Mouse (Mus musculus): Measurements from ENCODE around the gene Pik3cb.

Gene Pik3cb

DNA sequence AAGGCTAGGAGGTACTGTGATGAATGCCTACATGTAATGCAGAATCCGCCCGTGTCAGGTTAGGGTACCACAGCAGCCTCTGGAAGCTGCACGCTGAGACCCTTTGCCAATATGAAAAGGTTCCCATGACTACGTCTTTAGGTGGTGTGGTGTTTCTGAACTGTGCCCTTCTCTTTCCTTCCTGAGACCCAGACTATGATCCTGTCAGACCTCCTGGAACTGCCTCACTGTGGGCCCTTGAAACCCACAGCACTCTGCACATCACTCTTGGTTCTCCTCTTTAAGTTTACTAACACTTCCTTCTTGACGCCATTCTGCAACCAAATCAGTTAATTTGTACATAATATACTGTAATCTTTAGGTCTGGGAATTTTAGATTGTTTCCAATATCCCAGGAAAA is 58.7 kb downstream of the Pik3cb start:
- DNase-seq (ENCODE audit: low spot score): no peak

DNA sequence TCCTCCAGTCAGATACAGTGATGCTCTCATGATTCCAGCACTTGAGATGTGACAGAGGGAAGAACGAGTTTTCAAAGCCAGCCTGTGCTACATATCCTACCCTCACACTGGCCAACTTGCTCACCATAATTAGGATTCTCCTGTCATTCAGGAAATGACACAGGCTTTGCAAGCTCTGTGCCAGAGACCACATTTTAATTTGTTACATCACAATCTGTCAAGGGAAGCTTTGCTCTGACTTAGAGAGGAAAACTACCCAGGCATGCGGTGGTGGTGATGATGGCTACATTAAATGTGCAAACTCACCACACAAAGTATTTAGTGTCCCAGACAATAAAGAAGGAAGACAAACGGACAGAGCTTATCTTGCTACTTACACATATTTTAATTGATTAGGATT is 59.1 kb downstream of the Pik3cb start:
- DNase-seq (ENCODE audit: low spot score): no peak

DNA sequence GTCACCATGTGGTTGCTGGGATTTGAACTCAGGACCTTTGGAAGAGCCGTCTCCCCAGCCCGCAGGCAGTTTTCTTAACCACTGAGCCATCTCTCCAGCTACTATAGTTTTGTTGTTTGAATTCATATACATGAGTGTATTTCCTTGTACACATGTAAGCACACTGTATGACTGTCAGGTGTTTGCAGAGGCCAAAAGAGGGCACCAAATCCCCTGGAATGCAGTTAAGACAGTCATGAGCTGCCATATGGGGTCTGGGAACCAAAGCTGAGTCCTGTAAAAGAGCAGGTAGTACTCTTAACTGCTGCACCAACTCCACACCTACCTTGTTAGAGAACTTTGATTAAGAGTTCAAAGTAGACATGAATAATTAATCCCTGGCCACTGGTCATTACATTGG is 59.8 kb downstream of the Pik3cb start:
- DNase-seq (ENCODE audit: low spot score): no peak

DNA sequence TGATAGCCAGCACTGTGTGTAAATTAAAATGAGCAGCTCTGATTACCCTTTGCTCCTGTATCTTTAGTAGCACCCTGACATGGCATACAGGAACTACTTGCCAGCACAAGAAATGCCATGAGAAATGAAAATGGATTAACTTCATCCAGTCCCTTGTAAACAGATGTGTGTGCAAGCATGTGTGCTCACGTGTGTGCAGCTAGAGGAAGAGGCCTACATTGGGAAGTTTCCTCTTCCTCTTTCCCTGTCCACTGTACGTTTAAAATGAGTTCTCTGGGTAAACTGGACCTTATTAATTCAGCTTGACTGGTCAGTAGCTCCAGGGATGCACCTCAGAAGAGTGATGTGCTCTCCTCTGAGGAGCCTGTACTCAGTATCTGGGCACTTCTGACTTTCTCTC is 66.0 kb downstream of the Pik3cb start:
- DNase-seq (ENCODE audit: low spot score): no peak

DNA sequence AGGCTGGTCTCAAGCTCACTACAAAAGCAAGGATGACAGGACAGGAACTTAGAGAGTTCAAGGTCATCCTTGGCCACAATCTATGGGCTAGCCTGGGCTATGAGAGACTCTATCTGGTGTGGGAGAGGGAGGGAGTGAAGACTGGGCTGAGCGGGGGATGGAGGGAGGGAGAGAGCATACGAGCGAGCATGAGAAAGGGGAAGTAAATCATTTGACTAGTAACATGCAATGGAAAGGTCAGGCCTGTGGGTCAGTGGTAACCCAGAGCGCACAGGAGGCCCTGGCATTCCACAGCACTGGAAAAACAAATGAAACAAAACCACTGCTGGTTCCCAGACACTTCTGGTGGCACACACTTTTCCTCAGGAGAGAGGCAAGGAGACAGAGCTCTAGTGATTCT is 67.9 kb downstream of the Pik3cb start:
- no peak for DNase-seq (ENCODE audit: low spot score)

DNA sequence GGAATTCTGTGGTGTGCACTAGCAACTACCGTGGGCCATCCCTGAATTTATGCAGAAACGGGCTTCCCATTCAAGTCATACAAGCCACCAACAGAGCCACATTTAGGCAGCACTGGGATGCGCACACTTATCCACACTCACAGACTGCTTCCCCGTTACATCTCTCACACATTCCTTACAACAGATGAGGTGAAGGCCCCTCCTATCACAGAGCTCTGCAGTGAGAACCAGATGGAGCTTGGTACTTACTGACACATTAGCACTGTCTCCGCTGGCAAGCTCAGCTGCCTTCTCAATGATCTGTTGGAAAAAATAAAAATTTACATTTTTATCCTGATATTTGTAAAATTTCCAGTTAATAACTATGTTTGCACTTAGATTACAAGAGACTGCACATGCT is 75.1 kb downstream of the Pik3cb start:
- no peak for DNase-seq (ENCODE audit: low spot score)

DNA sequence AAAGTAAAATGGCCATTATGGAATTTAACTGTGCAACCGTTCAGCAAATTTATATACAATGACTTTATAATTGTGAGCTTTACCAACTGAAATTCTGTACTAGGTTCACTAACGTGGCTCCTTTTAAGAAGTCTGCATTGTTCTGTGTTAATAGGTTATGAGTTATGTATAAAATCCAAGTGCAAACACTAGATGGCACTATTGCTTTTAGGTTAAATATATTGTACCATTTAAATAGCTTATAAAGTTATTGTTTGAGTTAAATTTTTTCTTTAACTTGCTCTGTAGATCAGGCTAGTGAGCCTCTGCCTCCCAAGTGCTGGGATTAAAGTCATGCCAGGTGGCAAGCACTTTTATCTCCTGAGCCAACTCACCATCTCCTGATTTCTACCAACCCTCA is 76.2 kb downstream of the Pik3cb start:
- peak; percentile 71 for DNase-seq (ENCODE audit: low spot score)

DNA sequence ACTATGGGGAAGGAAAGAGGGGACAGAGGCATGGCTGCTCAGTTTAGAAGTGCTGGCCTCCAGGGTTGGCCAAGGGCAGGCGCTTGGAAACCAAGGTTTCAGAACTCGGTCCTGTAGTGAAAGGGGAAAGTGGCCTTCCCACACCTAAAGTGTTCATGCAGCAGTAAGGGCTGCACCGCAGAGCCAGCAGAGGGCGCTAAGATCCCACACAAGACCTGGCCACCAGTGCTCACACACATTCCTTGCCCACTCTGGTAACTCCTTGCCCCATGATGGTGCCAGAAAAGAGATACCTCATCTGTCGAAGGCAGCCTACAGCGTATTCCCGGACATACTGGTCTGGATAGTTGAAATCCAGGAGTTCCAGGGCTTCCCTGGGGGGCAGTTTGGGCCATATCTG is 77.9 kb downstream of the Pik3cb start:
- peak; percentile 63 for DNase-seq (ENCODE audit: low spot score)

DNA sequence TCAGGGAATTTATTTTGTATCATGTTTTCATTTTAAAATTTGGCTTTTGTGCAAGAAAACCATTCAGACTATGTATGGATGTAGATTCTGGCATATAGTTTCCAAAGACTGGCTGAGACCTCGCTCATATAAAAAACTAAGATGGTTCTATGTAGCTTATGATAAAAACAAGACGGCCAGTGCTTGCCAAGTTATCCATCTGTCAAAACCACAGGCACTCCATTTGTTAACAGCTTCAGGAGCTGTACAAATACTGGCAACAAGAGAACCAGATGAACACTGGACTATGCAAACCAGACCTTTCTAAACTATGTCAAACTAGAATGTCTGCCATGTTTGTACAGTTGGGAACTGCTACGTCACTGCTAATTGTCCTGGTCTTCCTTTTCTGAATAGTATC is 82.7 kb downstream of the Pik3cb start:
- no peak for DNase-seq (ENCODE audit: low spot score)

DNA sequence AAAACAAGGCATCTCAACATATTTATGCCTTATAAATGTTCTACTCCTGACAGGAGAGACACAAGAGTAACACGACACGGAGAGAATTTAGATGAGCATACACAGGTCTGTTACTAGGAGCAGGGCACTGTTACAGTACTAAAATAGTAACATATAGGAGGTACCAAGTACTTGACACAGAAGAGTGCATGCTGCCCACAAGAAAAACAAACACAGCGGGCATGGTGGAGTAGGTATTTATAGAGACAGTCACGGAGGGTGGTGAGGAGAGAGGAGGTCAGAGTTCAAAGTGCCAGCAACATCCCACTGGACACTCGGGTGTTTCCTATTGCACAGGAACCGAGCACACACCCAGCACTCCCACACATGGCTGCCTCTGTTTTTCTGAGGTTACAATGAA is 90.7 kb downstream of the Pik3cb start:
- no peak for DNase-seq (ENCODE audit: low spot score)

DNA sequence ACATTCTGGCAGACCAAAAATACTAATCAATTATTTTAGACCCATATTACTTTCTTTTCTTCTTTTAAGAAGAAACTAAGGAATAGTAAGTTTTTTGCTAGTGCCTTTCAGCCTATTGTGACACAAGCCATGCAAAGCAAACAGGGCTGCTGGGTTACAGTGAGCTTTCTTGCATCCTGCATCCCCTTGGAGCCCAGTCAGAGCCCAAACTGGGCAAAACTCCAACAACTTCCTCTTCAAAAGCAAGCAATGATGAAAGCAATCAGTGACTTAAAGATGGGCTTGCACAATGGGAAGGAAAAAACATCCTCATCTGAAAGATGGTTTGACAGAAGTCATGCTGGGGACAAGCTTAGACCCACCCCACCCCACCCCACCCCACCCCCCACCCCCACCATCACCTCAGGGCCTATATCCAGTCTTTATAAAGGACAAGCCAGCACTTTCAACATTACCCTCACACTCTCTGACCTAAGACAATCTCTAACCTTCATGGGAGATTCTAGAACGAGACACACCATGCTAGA is 91.6 kb downstream of the Pik3cb start:
- no peak for DNase-seq (ENCODE audit: low spot score)

DNA sequence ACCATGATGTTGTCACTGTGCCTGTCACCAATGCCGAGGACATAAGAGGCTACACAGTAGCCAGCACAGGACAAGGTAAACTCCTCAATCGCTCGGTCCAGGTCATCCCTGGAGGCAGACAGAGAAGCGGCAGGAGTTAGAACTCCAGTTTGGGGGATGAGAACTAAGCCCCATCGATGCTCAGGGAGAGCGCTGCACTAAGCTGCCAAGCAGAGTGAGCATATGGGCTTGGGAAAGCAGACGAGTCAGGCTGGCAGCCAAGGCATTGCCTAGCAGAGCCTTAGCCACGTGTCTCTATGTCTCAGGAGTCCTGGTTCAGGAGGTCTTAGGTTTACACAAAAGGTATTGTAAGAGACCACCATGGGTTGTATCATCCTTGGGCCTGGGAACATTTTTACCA is 95.7 kb downstream of the Pik3cb start:
- DNase-seq (ENCODE audit: low spot score): peak; percentile 32

DNA sequence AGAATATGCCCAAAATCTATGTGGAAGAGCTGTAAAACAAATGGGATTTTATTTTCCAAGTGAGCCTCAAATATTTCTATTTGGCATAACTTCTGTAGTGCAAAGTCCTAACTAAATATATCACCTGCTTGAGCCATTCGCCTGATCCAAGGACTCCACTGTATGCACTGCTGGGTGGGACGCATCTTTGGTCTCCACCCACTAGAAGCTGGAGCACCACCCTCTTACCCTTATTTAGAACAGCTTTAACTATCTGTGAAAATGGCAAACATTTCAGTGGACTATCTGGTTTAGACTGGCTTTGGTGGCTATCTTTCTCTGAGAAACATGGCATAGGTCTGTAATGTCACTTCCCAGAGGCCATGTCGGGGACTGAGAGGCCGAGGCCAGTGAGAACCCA is 97.8 kb downstream of the Pik3cb start:
- no peak for DNase-seq (ENCODE audit: low spot score)

DNA sequence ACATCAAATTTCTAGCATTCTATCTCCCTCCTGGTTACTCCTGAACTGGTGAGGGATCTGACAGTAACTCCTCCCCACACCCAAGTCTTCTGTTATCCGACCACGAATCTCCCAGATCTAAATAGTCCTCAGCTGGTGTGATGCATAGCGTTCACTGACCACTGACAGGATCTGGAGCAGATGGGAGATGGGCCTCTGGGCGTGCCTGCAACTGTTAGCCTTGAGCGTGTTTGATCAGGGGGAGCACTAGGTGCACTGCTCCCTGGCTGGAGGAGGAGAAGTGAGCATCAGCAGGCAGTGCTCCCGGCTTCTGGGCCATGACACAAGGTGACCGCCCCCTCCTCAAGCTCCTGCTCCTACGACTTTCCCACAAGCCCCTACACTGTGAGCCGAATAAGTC is 98.4 kb downstream of the Pik3cb start:
- no peak for DNase-seq (ENCODE audit: low spot score)

DNA sequence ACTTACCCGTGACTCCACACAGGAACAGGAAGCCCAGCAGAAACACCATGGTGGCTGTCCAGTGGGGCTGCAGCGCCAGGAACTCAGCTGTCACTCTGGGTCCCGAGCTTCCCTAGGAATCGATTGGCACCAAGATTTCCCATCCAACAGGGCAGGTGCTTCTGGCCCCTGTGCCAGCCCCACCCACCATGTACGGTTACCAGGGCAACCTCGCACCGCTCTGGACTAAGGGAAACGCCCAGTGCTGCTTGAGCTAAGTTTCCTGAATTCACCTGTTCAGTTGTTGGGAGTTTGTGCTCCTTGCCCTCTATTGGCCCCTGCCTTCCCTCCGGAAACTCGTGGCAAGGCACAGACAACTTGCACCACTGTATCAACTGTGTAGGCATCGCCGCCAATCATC is 104.8 kb downstream of the Pik3cb start, which contains the start of gene Gm1123:
Gm1123 (minus strand) TSS at position 141 of the 400 bp plus-strand sequence.
- DNase-seq (ENCODE audit: low spot score): no peak

DNA sequence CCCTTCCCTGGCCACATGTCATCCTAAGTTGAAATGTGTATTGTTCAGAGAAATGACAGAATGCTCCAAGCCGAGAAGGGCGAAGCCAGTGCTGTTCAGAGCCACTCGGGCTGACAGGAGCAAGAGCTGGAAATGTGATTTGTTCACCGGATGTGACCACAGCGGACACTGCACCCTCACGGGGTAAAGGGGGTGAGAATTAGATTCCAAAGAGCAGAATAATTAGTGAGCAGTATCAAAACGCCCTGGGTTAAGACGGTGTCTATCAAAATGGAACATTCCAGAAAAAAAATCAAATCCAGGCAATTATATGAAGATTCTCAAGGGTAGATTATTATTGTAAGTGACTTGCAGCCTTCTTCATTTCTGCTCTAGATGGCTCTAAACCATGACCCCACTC is 106.3 kb downstream of the Pik3cb start:
- DNase-seq (ENCODE audit: low spot score): no peak

DNA sequence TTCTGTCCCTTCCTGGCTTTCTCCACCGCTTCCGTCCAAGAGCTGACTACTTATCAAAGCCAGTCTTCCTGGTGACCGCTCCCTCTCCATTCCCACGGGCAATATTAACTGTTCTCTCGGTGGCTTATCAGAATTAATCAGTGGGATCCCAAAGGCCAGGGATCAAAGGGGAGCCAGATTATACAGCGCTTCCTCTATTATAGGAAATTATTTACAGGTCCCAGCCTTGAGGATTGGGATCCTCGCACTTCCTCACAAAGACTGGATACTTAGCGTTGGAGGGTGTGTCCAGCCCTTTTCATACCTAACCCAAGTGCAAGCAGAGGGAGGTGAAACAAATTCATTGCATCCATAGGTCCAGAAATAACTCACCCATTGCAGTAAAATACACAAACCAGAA is 108.4 kb downstream of the Pik3cb start:
- DNase-seq (ENCODE audit: low spot score): no peak

DNA sequence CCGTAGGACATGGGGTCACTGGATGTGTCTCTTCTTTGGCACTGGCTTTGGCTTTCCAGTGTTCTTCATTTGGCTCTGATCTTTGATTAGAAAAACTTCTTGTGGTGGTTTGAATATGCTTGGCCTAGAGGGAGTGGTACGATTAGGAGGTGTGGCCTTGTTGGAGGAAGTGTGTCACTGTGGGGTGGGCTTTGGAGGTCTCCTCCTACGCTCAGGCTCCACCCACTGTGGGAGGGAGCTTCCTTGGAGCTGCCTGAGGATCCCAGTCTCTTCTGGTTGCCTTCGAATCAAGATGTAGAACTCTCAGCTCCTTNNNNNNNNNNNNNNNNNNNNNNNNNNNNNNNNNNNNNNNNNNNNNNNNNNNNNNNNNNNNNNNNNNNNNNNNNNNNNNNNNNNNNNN is 118.7 kb downstream of the Pik3cb start:
- DNase-seq (ENCODE audit: low spot score): no peak

DNA sequence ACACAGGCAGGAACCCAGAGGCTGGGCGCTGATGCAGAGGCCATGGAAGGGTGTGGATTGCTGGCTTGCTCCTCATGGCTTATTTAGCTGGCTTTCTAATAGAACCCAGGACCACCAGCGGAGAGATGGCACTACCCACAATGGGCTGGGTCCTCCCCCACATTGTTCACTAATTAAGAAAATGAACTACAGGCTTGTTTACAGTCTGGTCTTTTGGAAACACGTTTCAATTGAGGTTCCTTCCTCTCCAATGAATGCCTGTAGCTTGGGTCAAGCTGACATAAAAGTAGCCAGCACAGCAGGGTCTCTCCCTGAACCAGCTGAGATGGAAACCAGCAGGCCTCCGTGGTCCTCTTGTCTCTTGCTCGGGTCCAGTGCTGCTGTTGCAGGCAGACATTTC is 119.3 kb downstream of the Pik3cb start:
- DNase-seq (ENCODE audit: low spot score): no peak

DNA sequence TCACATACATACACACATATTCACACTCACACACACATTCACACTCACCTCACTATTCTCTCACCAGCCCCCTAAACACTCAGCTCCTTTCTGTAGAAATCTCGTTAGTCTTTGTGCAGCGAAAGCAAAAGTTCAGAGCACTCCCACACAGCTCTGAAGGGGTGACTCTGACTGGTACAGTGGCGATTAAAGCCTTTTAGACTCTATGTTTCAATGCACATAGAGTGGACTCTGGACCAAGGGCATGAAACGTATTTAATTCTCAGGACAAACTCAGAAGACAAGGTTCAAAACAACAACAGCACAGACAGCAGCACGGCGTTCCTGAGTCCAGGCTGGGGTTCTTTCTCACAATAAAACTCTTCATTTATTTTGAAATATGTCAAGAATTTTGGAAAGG is 122.7 kb downstream of the Pik3cb start:
- no peak for DNase-seq (ENCODE audit: low spot score)

DNA sequence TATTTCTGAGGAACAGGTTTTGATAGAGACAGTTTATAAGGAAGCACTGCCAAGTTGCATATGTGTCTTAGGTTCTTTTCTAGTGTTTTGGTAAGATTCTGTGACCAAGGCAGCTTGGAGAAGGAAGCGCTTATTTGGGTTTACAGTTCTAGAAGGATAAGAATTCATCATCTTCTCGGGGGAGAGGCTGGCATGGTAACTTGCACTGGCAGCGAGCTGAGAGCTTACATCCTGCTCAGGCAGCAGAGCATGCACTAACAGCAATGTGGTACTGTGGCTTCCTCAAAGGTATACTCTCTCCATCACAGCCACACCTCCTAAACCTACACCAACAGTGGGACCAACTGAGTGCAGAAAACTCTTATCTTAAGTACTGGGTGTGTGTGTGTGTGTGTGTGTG is 123.7 kb downstream of the Pik3cb start:
- DNase-seq (ENCODE audit: low spot score): no peak

DNA sequence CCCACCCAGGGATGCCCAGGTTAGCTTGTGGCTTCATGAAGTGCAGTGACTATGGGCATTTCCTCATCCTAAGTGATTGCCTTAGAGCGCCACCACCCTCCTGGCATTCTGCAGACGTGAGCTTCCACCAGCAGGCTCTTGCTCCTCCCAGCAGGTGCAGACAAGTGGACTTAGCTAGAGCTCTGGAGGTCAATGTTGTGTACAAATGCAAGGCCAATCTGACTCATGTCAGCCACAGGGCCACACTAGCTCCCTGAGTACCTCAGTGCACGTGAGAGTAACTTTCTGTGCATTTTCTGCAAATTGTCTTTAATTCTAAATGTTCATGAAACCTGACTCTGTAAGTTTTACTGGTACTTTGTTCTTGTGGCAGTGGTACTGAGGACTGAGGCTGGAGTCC is 124.1 kb downstream of the Pik3cb start:
- no peak for DNase-seq (ENCODE audit: low spot score)

DNA sequence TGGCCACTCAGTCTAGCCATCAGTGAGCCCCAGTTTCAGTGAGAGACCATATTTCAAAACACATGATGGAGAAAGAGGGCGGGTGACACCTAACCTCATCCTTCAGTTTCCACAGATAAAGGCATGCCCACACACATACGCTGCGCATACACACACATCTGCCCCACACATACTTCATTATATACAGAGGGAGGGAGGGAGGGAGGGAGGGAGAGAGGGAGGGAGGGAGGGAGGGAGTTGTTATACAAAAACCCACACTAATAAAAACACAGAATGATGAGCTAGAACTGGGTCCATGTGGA is 130.6 kb downstream of the Pik3cb start:
- DNase-seq (ENCODE audit: low spot score): no peak

DNA sequence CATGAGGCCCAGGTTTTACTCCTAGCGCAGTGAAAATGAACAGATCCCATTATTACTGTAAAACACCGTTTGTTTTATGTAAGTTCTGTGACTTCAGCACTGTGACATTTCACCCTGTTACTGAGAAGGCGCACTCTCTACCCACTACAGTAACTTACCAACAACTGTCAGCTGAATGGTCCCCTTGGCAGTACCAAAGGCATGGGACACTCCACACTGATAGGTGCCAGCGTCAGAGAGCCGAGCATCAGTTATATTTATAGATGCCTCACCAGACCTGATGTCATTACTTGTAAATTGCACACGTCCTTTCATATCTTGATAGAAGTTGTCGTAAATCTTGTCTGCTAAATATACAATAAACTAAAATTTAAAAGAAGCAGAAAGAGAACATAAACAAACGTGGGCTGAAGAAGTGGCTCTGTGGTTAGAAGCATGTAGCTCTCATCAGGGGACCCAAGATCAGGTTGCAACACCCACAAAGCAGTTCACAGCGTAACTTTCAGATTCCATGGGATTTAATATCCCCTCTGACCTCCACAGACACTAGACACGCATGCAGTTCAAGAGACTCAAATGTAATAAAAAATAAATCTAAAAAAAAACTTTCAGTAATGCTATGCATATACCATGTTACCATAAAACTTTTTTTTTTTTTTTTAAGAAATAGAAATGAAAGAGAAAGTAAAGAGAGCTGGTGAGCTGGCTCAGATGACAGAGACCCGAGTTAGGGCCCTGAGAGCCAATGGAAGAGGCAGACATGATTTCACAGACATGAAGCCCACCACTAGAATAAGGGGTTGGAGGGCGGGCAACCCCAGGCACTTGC is 131.1 kb downstream of the Pik3cb start:
- no peak for DNase-seq (ENCODE audit: low spot score)

Data from layer of hippocampus, adult 9-10 months (tissue).